Mouse (Mus musculus): ENCODE data around the gene Nkd1. TPM values are rescaled to one million over a fixed set of nuclear protein-coding genes. Genes with fewer than 3 reads are reported as not detected.

The Nkd1 gene
- total RNA-seq, 2 experiments from 2014 or later = 16.9 to 17.4 TPM

Other genes with a start within 250 kb of the Nkd1 start
- gene Adcy7, start 249.0 kb upstream of the Nkd1 start, total RNA-seq (2021) = 1 to 10 TPM; 5.0 to 6.1 TPM
- 10 to 100 TPM; 63.4 to 68.8 TPM for gene Brd7, start 159.2 kb upstream of the Nkd1 start, total RNA-seq (2021)
- gene Snx20, start 114.8 kb downstream of the Nkd1 start, total RNA-seq (2021) = 1 to 10 TPM; 1.8 to 1.9 TPM
- under 1 TPM; 0.34 to 0.49 TPM for gene Nod2, start 126.0 kb downstream of the Nkd1 start, total RNA-seq (2021)
- 10 to 100 TPM; 40.2 to 43.0 TPM for gene Cyld, start 175.7 kb downstream of the Nkd1 start, total RNA-seq (2021)